Mouse (Mus musculus): Measurements from ENCODE around the gene U2surp.

U2surp gene

GRCm38 (mm10) chr9:95511472-95512330, at the start of gene U2surp:
U2surp (minus strand) TSS chr9:95511996.
- DNase-seq (ENCODE audit: extremely low spot score, low read depth, low spot score): peak; percentile 79

- no peak for DNase-seq (ENCODE audit: extremely low spot score, low read depth, low spot score)
These were observed 48.3 kb upstream of the U2surp start for GRCm38 (mm10) chr9:95559936-95560735.

GRCm38 (mm10) chr9:95559059-95559935, 47.5 kb upstream of the U2surp start, which contains the start of gene Paqr9:
Paqr9 (plus strand) TSS chr9:95559657.
- DNase-seq (ENCODE audit: extremely low spot score, low read depth, low spot score): no peak

- DNase-seq (ENCODE audit: extremely low spot score, low read depth, low spot score): no peak
These were observed 46.9 kb upstream of the U2surp start for GRCm38 (mm10) chr9:95558726-95559058.

GRCm38 (mm10) chr9:95557722-95558121, 45.9 kb upstream of the U2surp start:
- no peak for DNase-seq (ENCODE audit: extremely low spot score, low read depth, low spot score)

GRCm38 (mm10) chr9:95556067-95556512, 44.3 kb upstream of the U2surp start:
- DNase-seq (ENCODE audit: extremely low spot score, low read depth, low spot score): no peak

- no peak for DNase-seq (ENCODE audit: extremely low spot score, low read depth, low spot score)
These were observed 43.5 kb upstream of the U2surp start for GRCm38 (mm10) chr9:95555233-95555740.

- no peak for DNase-seq (ENCODE audit: extremely low spot score, low read depth, low spot score)
These were observed 42.7 kb upstream of the U2surp start for GRCm38 (mm10) chr9:95554231-95555221.

GRCm38 (mm10) chr9:95552175-95552705, 40.4 kb upstream of the U2surp start:
- no peak for DNase-seq (ENCODE audit: extremely low spot score, low read depth, low spot score)

- DNase-seq (ENCODE audit: extremely low spot score, low read depth, low spot score): no peak
These were observed 39.3 kb upstream of the U2surp start for GRCm38 (mm10) chr9:95550856-95551774.

- no peak for DNase-seq (ENCODE audit: extremely low spot score, low read depth, low spot score)
These were observed 38.0 kb upstream of the U2surp start for GRCm38 (mm10) chr9:95549626-95550411.

- no peak for DNase-seq (ENCODE audit: extremely low spot score, low read depth, low spot score)
These were observed 34.9 kb upstream of the U2surp start for GRCm38 (mm10) chr9:95546679-95547078.

GRCm38 (mm10) chr9:95544598-95544997, 32.8 kb upstream of the U2surp start:
- no peak for DNase-seq (ENCODE audit: extremely low spot score, low read depth, low spot score)

- no peak for DNase-seq (ENCODE audit: extremely low spot score, low read depth, low spot score)
These were observed 30.7 kb upstream of the U2surp start for GRCm38 (mm10) chr9:95542475-95542874.

GRCm38 (mm10) chr9:95541650-95542432, 30.0 kb upstream of the U2surp start:
- no peak for DNase-seq (ENCODE audit: extremely low spot score, low read depth, low spot score)

GRCm38 (mm10) chr9:95541208-95541607, 29.4 kb upstream of the U2surp start:
- no peak for DNase-seq (ENCODE audit: extremely low spot score, low read depth, low spot score)

GRCm38 (mm10) chr9:95540487-95540886, 28.7 kb upstream of the U2surp start:
- no peak for DNase-seq (ENCODE audit: extremely low spot score, low read depth, low spot score)

Data from hindlimb bud, embryonic 11.5 days (tissue).